Mouse (Mus musculus) limb, embryonic 13.5 days (tissue): ENCODE results near the gene Eng. TPM values are rescaled to one million over a fixed set of nuclear protein-coding genes. Genes with fewer than 3 reads are reported as not detected.
A peak's percentile ranks its signal among the peaks of the same experiment; 100 is the strongest.

Experiments
- ATAC-seq: fragments of 200-750 bp; cut with Nextera tagmentation; 2 replicates; pipeline ENCODE4 v1.8.0; 2017; ENCODE audit warnings: low read depth, moderate number of reproducible peaks, moderate TSS enrichment; ENCODE audit not compliant: low FRiP score
- H3K27ac ChIP-seq: fragments of 300-500 bp; sonication (generic); 2 replicates; pipeline ENCODE4 v1.5.1; 2015; ENCODE audit warnings: inconsistent platforms, mild to moderate bottlenecking, moderate library complexity
- H3K27me3 ChIP-seq: fragments of 300-500 bp; sonication (generic); 2 replicates; pipeline ENCODE4 v1.6.1; 2015; ENCODE audit warnings: mild to moderate bottlenecking, inconsistent platforms
- H3K36me3 ChIP-seq: fragments of 300-500 bp; sonication (generic); 2 replicates; pipeline ENCODE4 v1.6.1; 2015; ENCODE audit warnings: inconsistent platforms, mild to moderate bottlenecking, moderate library complexity
- H3K4me1 ChIP-seq: fragments of 300-500 bp; sonication (generic); 2 replicates; pipeline ENCODE4 v1.6.1; 2015; ENCODE audit warnings: inconsistent platforms
- H3K4me2 ChIP-seq: fragments of 300-500 bp; sonication (generic); replicated peaks from 2 replicates; pipeline ENCODE4 v1.6.1; 2015; ENCODE audit warnings: inconsistent platforms, mild to moderate bottlenecking, moderate library complexity
- H3K4me3 ChIP-seq: fragments of 300-500 bp; sonication (generic); 2 replicates; pipeline ENCODE4 v1.5.1; 2015; ENCODE audit warnings: moderate library complexity, mild to moderate bottlenecking, inconsistent platforms
- H3K9ac ChIP-seq: fragments of 300-500 bp; sonication (generic); 2 replicates; pipeline ENCODE4 v1.6.1; 2015; ENCODE audit warnings: mild to moderate bottlenecking, inconsistent platforms
- H3K9me3 ChIP-seq: fragments of 300-500 bp; sonication (generic); 2 replicates; pipeline ENCODE4 v1.6.1; 2016; ENCODE audit warnings: inconsistent platforms
- WGBS: fragments of 180-500 bp; shearing (Covaris S2); methylation state at CpG from one replicate; pipeline ENCODE4 v1.1.7; 2015; 5-methylcytosine and 5-hydroxymethylcytosine counted together
- polyA plus RNA-seq: library from polyadenylated mRNA; unstranded; fragments of >200 nt; fragmentation: Nextera tagmentation; extraction: Ambion mirVana; gene quantifications from 2 replicates; pipeline ENCODE4 v1.2.1, GENCODE M21; 2015

Eng gene
- polyA plus RNA-seq, 1 experiment from 2014 or later, result 45.6 TPM

GRCm38 (mm10) chr2:32718761-32719160, 72.4 kb downstream of the Eng start:
- 55% methylated on average over 9 of the region's 9 CpGs for WGBS
- no peaks in the 10 kb centered on the region for H3K27me3 ChIP-seq
- H3K9me3 ChIP-seq, result no peaks in the 10 kb centered on the region
- peak; percentile 66; the same call in 1 of the 2 replicates for ATAC-seq
- H3K4me2 ChIP-seq, result no peak overlapping the region
- peaks cover 33% of the 10 kb centered on the region for H3K4me1 ChIP-seq
- H3K9ac ChIP-seq, result no peak overlapping the region
- no peak overlapping the region for H3K4me3 ChIP-seq
- peak overlapping the region; percentile 73 for H3K27ac ChIP-seq
- H3K36me3 ChIP-seq, result no peaks in the 10 kb centered on the region

- WGBS, result 90% methylated on average over 3 of the region's 3 CpGs
Observed at GRCm38 (mm10) chr2:32720053-32720452, 73.7 kb downstream of the Eng start.

GRCm38 (mm10) chr2:32720681-32721229, 74.4 kb downstream of the Eng start, which contains the start of gene Sh2d3c:
Gene Sh2d3c (plus strand): TSS chr2:32721055.
- Histone ChIP-seq H3K4me2 (peak within 1 kb of the TSS; percentile 44), H3K4me3 (peak within 1 kb of the TSS; percentile 18; the same call in 1 of the 2 replicates), H3K9ac (peak within 1 kb of the TSS; percentile 43), H3K27ac (peak within 1 kb of the TSS; percentile 16; the same call in 1 of the 2 replicates), H3K36me3 (no peaks in the 10 kb centered on the region), H3K9me3 (no peaks in the 10 kb centered on the region), H3K4me1 (peaks cover 23% of the 10 kb centered on the region), H3K27me3 (no peaks in the 10 kb centered on the region)
- 0 out of 2 replicates have a peak, but pooled peaks have one; percentile 12 for ATAC-seq
- WGBS, result 47% methylated on average over 8 of the region's 8 CpGs

More at GRCm38 (mm10) chr2:32720053-32720452, 73.7 kb downstream of the Eng start:
- H3K9ac ChIP-seq, result no peak overlapping the region
- peaks cover 23% of the 10 kb centered on the region for H3K4me1 ChIP-seq
- no peak overlapping the region for H3K4me2 ChIP-seq
- no peaks in the 10 kb centered on the region for H3K9me3 ChIP-seq
- H3K27me3 ChIP-seq, result no peaks in the 10 kb centered on the region
- no peak overlapping the region for H3K27ac ChIP-seq
- no peak overlapping the region for H3K4me3 ChIP-seq
- H3K36me3 ChIP-seq, result no peaks in the 10 kb centered on the region
- no peak for ATAC-seq

- Histone ChIP-seq H3K36me3 (no peaks in the 10 kb centered on the region), H3K4me2 (peak overlapping the region; percentile 44), H3K9me3 (no peaks in the 10 kb centered on the region), H3K4me1 (peaks cover 25% of the 10 kb centered on the region), H3K4me3 (no peak overlapping the region), H3K27me3 (no peaks in the 10 kb centered on the region), H3K27ac (no peak overlapping the region), H3K9ac (no peak overlapping the region; the same call in 1 of the 2 replicates)
- ATAC-seq, result no peak
- WGBS, result 61% methylated on average over 6 of the region's 6 CpGs
Observed at GRCm38 (mm10) chr2:32722046-32722445, 75.7 kb downstream of the Eng start.

- H3K4me3 ChIP-seq, result no peak overlapping the region
- no peak overlapping the region for H3K4me2 ChIP-seq
- 67% methylated on average over 3 of the region's 3 CpGs for WGBS
- no peaks in the 10 kb centered on the region for H3K36me3 ChIP-seq
- H3K27ac ChIP-seq, result no peak overlapping the region
- no peak for ATAC-seq
- no peaks in the 10 kb centered on the region for H3K9me3 ChIP-seq
- no peaks in the 10 kb centered on the region for H3K27me3 ChIP-seq
- H3K9ac ChIP-seq, result no peak overlapping the region
- H3K4me1 ChIP-seq, result peaks cover 26% of the 10 kb centered on the region
Observed at GRCm38 (mm10) chr2:32722581-32722980, 76.2 kb downstream of the Eng start.

GRCm38 (mm10) chr2:32724149-32724548, 77.8 kb downstream of the Eng start:
- Histone ChIP-seq H3K27ac (no peak overlapping the region), H3K9me3 (no peaks in the 10 kb centered on the region), H3K4me3 (no peak overlapping the region), H3K4me1 (peaks cover 31% of the 10 kb centered on the region), H3K4me2 (no peak overlapping the region), H3K9ac (no peak overlapping the region), H3K27me3 (no peaks in the 10 kb centered on the region), H3K36me3 (no peaks in the 10 kb centered on the region)
- WGBS, result 83% methylated on average over 4 of the region's 4 CpGs
- ATAC-seq, result no peak

GRCm38 (mm10) chr2:32724832-32725790, 78.7 kb downstream of the Eng start:
- no peaks in the 10 kb centered on the region for H3K36me3 ChIP-seq
- H3K9me3 ChIP-seq, result no peaks in the 10 kb centered on the region
- no peaks in the 10 kb centered on the region for H3K27me3 ChIP-seq
- H3K4me2 ChIP-seq, result no peak overlapping the region
- WGBS, result 79% methylated on average over 16 of the region's 16 CpGs
- no peak overlapping the region for H3K9ac ChIP-seq
- H3K27ac ChIP-seq, result no peak overlapping the region; the same call in 1 of the 2 replicates
- peaks cover 38% of the 10 kb centered on the region for H3K4me1 ChIP-seq
- no peak overlapping the region for H3K4me3 ChIP-seq
- no peak for ATAC-seq

GRCm38 (mm10) chr2:32727435-32727834, 81.0 kb downstream of the Eng start:
- no peaks in the 10 kb centered on the region for H3K27me3 ChIP-seq
- H3K9me3 ChIP-seq, result no peaks in the 10 kb centered on the region
- peak overlapping the region; percentile 37 for H3K4me3 ChIP-seq
- under 1% methylated on average over 16 of the region's 16 CpGs for WGBS
- peak overlapping the region; percentile 37 for H3K9ac ChIP-seq
- H3K4me2 ChIP-seq, result peak overlapping the region; percentile 60
- peak overlapping the region; percentile 29; the same call in 1 of the 2 replicates for H3K27ac ChIP-seq
- H3K36me3 ChIP-seq, result no peaks in the 10 kb centered on the region
- ATAC-seq, result peak; percentile 96
- peaks cover 44% of the 10 kb centered on the region for H3K4me1 ChIP-seq

GRCm38 (mm10) chr2:32728463-32728862, 82.1 kb downstream of the Eng start:
- Histone ChIP-seq H3K4me1 (peaks cover 47% of the 10 kb centered on the region), H3K9ac (peak overlapping the region; percentile 37; the same call in 1 of the 2 replicates), H3K9me3 (no peaks in the 10 kb centered on the region), H3K27me3 (no peaks in the 10 kb centered on the region), H3K4me2 (peak overlapping the region; percentile 60), H3K4me3 (peak overlapping the region; percentile 37), H3K27ac (peak overlapping the region; percentile 44; the same call in 1 of the 2 replicates), H3K36me3 (no peaks in the 10 kb centered on the region)
- no peak for ATAC-seq
- 45% methylated on average over 7 of the region's 7 CpGs for WGBS

GRCm38 (mm10) chr2:32729547-32729946, 83.2 kb downstream of the Eng start:
- peak overlapping the region; percentile 11; the same call in 1 of the 2 replicates for H3K4me3 ChIP-seq
- H3K9me3 ChIP-seq, result no peaks in the 10 kb centered on the region
- H3K4me1 ChIP-seq, result peaks cover 57% of the 10 kb centered on the region
- peak overlapping the region; percentile 53 for H3K4me2 ChIP-seq
- no peak overlapping the region for H3K27ac ChIP-seq
- no peak for ATAC-seq
- 43% methylated on average over 4 of the region's 4 CpGs for WGBS
- no peaks in the 10 kb centered on the region for H3K36me3 ChIP-seq
- no peaks in the 10 kb centered on the region for H3K27me3 ChIP-seq
- H3K9ac ChIP-seq, result 0 out of 2 replicates have a peak overlapping the region, but pooled peaks have one; percentile 8

GRCm38 (mm10) chr2:32730854-32731253, 84.5 kb downstream of the Eng start:
- Histone ChIP-seq H3K9ac (peak overlapping the region; percentile 43; the same call in 1 of the 2 replicates), H3K27ac (peak overlapping the region; percentile 81), H3K36me3 (no peaks in the 10 kb centered on the region), H3K27me3 (no peaks in the 10 kb centered on the region), H3K9me3 (no peaks in the 10 kb centered on the region), H3K4me3 (peak overlapping the region; percentile 8; the same call in 1 of the 2 replicates), H3K4me2 (peak overlapping the region; percentile 53), H3K4me1 (peaks cover 60% of the 10 kb centered on the region)
- peak; percentile 25; the same call in 1 of the 2 replicates for ATAC-seq
- WGBS, result 6% methylated on average over 11 of the region's 11 CpGs

- 67% methylated on average over 4 of the region's 4 CpGs for WGBS
- Histone ChIP-seq H3K27ac (peak overlapping the region; percentile 63; the same call in 1 of the 2 replicates), H3K4me3 (no peak overlapping the region), H3K27me3 (no peaks in the 10 kb centered on the region), H3K9me3 (no peaks in the 10 kb centered on the region), H3K4me1 (peaks cover 60% of the 10 kb centered on the region), H3K36me3 (no peaks in the 10 kb centered on the region), H3K9ac (peak overlapping the region; percentile 25; the same call in 1 of the 2 replicates), H3K4me2 (no peak overlapping the region)
- ATAC-seq, result no peak
Observed at GRCm38 (mm10) chr2:32731911-32732310, 85.5 kb downstream of the Eng start.
